Mouse (Mus musculus) lung, postnatal 0 days (tissue): ENCODE results near the gene Acvr2b.

Experiments used
- CTCF ChIP-seq: IDR thresholded peaks from 2 replicates; pipeline ENCODE4 v1.5.1; 2016; ENCODE audit warnings: antibody characterized with exemption, mild to moderate bottlenecking
- EP300 ChIP-seq: IDR thresholded peaks from 2 replicates; pipeline ENCODE4 v1.6.1; 2016; ENCODE audit warnings: antibody characterized with exemption, mild to moderate bottlenecking, control low read depth

- TF ChIP-seq CTCF (no peak), EP300 (no peak)
Measured at GRCm38 (mm10) chr9:119479297-119479696, 77.4 kb downstream of the Acvr2b start.
